Mouse (Mus musculus): ENCODE results near the gene Fhad1.

DNA sequence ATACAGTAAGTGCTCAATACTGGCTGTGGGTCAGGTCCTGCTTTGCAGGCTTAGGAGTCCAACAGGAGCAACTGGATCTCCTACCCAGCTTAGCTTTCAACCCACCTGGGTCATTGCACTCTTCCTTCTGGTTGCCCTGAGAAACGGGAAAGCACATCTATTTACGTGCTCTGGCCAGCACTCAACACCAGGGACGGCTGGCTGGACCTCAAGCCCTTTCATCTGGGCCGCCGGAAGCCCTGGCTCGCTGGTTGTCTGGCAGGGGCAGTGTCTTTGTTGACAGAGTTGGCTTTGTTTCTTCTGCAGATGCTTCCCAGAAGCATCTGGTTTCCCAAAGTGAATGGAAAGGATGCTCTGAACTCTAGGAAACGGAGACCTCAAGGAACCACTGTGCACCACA lies 100.8 kb downstream of the Fhad1 start:
- TF ChIP-seq POLR2A (IDR thresholded peaks at IDR 0.05; ENCODE audit: borderline replicate concordance, low read depth, low read length) (no peak), CTCF (IDR thresholded peaks at IDR 0.05; ENCODE audit: low read depth, low read length) (no peak)

Measured in bone marrow macrophage, adult 2 months (primary cell).